Mouse (Mus musculus) adrenal gland, postnatal 14 days (tissue): ENCODE data around the gene Pllp. TPM values are rescaled to one million over a fixed set of nuclear protein-coding genes. Genes with fewer than 3 reads are reported as not detected.

Source experiments
- DNase-seq: peaks from one replicate; pipeline ENCODE4 v3.0.0; 2021; ENCODE audit warnings: mixed read lengths
- total RNA-seq: library from RNA; stranded (reverse); gene quantifications from 2 replicates; pipeline ENCODE4 v1.2.3, GENCODE M21; 2021

Pllp gene
- total RNA-seq, 1 experiment from 2014 or later: 1.6 TPM

GRCm38 (mm10) chr8:94649496-94649895 lies 46.6 kb downstream of the Pllp start:
- DNase-seq: no peak

GRCm38 (mm10) chr8:94646165-94646564 lies 49.9 kb downstream of the Pllp start:
- DNase-seq: no peak

- no peak for DNase-seq
Measured at GRCm38 (mm10) chr8:94645202-94645601, 50.9 kb downstream of the Pllp start.

- DNase-seq: no peak
Measured at GRCm38 (mm10) chr8:94641938-94642337, 54.1 kb downstream of the Pllp start.

- peak; percentile 31 for DNase-seq
Measured at GRCm38 (mm10) chr8:94641183-94641582, 54.9 kb downstream of the Pllp start.

GRCm38 (mm10) chr8:94634211-94634610 lies 61.9 kb downstream of the Pllp start:
- DNase-seq: no peak

- no peak for DNase-seq
Measured at GRCm38 (mm10) chr8:94633564-94634194, 62.4 kb downstream of the Pllp start.

Other genes with a start within 250 kb of the Pllp start
- gene Cpne2, start 163.3 kb downstream of the Pllp start, total RNA-seq: 13.5 and 19.1 TPM in 2 replicates
- gene Rspry1, start 94.3 kb downstream of the Pllp start, total RNA-seq: 20.5 and 21.7 TPM in 2 replicates
- gene Fam192a, start 94.3 kb downstream of the Pllp start, total RNA-seq: 42.3 and 45.9 TPM in 2 replicates
- gene Arl2bp, start 29.7 kb downstream of the Pllp start, total RNA-seq: 60.1 and 71.0 TPM in 2 replicates
- 0.37 and 2.3 TPM in 2 replicates for gene Ccl22, start 49.3 kb upstream of the Pllp start, total RNA-seq
- 16.2 and 19.2 TPM in 2 replicates for gene Cx3cl1, start 75.7 kb upstream of the Pllp start, total RNA-seq
- gene Ccl17, start 114.2 kb upstream of the Pllp start, total RNA-seq: 1.1 TPM in 1 of 2 replicates, not detected in the other
- 269 and 282 TPM in 2 replicates for gene Coq9, start 142.0 kb upstream of the Pllp start, total RNA-seq
- gene Ciapin1, start 142.1 kb upstream of the Pllp start, total RNA-seq: 107 and 122 TPM in 2 replicates
- 58.3 and 65.8 TPM in 2 replicates for gene Polr2c, start 161.2 kb upstream of the Pllp start, total RNA-seq
- 19.7 and 20.7 TPM in 2 replicates for gene Dok4, start 180.1 kb upstream of the Pllp start, total RNA-seq
- 8.1 and 10.1 TPM in 2 replicates for gene Ccdc102a, start 221.8 kb upstream of the Pllp start, total RNA-seq
- 0.26 and 1.6 TPM in 2 replicates for gene Adgrg5, start 227.4 kb upstream of the Pllp start, total RNA-seq